In the genomic region with DNA sequence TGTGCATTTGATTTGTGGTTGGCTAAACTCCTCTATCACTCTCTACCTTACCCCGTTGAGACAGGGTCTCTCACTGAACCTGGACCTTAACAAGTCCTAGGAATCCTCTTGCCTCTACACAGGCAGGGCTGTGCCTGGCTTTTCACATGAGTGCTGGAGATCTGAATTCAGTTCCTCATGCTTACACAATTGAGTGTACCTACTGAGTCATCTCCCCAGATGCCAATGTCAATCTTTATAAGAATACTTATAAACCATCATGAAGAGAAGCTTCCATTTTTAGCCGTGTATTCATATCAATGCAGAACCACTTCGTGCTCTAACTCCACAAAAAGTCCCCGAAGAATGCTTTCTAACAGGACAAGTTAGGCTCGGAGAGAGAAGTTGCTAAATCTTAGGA, we compare ENCODE assay signal across 15 mouse cellular contexts.
"Had no signal": no experiment of that assay in that cellular context is flagged by ENCODE, and none has a peak within 500 bp of the region (broad histone marks: within the 10 kb centered on the region; RNA-seq: fewer than 3 reads in every experiment).

No protein-coding gene starts in this region.

- H3K27me3 ChIP-seq: midbrain, embryonic 12.5 days; neural tube, embryonic 12.5 days; stomach, embryonic 15.5 days had no signal

- H3K9me3 ChIP-seq: midbrain, embryonic 10.5 days; midbrain, embryonic 12.5 days; neural tube, embryonic 12.5 days; stomach, embryonic 15.5 days had no signal

- ATAC-seq: midbrain, embryonic 16.5 days had no signal

- H3K4me1 ChIP-seq: midbrain, embryonic 12.5 days; neural tube, embryonic 12.5 days; stomach, embryonic 15.5 days had no signal

- H3K9ac ChIP-seq: lung, embryonic 14.5 days; midbrain, embryonic 12.5 days; neural tube, embryonic 12.5 days; stomach, embryonic 15.5 days had no signal

- H3K27ac ChIP-seq: midbrain, embryonic 10.5 days; midbrain, embryonic 12.5 days; neural tube, embryonic 12.5 days; stomach, embryonic 15.5 days; stomach, postnatal 0 days had no signal

- DNase-seq: lung, adult 18-20 months; lung, embryonic 14.5 days; lung, postnatal 10 days; lung, postnatal 4 days; midbrain, embryonic 14.5 days; right cerebral cortex, postnatal 14 days; thymus, adult 2 months; thymus, postnatal 25 days; thymus, postnatal 4 days had no signal

- H3K36me3 ChIP-seq: midbrain, embryonic 10.5 days; midbrain, embryonic 12.5 days; neural tube, embryonic 12.5 days; stomach, embryonic 15.5 days had no signal

- H3K4me2 ChIP-seq: lung, embryonic 14.5 days; midbrain, embryonic 12.5 days; neural tube, embryonic 12.5 days; stomach, embryonic 15.5 days had no signal

- H3K4me3 ChIP-seq: midbrain, embryonic 10.5 days; midbrain, embryonic 12.5 days; neural tube, embryonic 12.5 days; stomach, embryonic 15.5 days had no signal
